Mouse (Mus musculus) liver, adult (tissue): Measurements from ENCODE around the gene Lhb.
"Not testable (repeated sequence)": the region's sequence is repeated elsewhere in the genome, so short reads cannot be mapped to it uniquely, and the experiment has no call there.

Experiments
- GATA4 ChIP-seq: IDR thresholded peaks from 2 replicates; pipeline ENCODE4 v1.6.1; 2014; ENCODE audit warnings: mild to moderate bottlenecking, low read length; ENCODE audit not compliant: insufficient replicate concordance

Lhb gene

DNA sequence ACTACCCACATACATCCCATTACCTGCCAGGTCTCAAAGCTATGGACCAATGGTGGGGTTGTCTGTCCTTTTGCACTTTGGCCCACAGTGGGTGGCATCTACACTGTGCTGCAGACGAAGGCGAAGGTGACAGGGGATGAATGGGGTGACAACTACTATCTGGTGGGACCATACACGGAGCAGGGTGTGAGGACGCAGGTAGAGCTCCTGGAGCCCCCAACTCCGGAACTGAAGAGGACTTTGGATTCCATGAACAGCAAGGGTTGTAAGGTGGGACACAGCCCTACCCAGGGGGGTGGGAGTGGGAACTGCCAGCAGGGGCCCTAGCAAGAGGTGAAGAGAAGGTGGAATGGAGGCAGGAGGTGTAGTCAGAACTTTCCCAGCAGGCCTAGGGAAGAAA is 15.8 kb downstream of the Lhb start:
- no peak for TF ChIP-seq GATA4

DNA sequence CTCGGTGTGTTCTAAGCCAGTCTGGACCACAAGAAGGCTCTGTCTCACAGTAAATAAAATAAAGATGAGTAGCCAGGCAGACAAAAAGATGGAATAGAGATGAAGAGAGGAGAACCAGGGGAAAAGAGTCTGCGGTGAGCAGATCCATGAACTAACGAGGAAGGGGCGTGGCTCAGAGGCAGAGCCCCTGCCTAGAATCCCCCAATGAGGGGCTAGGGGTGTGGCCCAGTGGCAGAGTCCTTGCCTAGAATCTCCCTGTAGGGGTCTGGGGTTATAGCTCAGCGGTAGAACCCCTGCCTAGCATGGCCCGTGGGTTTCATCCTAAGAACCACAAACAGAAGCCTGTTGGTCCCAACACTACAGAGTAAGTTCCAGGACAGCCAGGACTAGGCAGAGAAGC is 16.4 kb downstream of the Lhb start:
- no peak for TF ChIP-seq GATA4

DNA sequence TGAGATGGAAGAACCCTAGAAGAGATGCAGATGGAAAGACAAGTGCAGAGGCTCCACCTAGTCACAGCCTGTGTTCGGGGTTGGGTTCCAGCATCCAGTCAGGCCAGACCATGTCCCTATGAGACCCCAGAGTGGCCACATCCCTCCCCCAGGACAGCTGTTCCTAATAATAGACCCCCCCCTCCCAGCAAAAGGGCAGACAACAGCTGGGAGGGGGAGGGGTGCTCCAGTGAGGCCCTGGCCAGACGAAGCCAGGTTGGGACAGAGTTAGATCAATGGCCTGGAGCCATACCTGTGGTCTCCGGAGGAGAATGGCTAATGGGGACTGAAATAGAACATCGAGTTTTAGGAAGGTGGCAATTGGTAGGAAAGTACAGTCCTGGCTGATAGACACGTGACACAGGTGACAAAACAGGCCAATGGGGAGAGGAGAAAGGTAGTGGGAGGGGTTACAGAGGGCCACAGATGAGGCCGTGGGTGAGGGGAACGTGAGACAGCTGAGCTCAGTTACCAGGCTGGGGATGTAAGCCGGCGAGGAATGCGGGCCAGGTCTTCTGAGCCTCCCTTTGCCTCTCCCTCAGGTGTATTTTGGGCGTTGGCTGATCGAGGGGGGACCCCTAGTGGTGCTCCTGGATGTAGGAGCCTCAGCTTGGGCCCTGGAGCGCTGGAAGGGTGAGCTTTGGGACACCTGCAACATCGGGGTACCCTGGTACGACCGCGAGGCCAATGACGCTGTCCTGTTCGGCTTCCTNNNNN is 17.1 kb downstream of the Lhb start, which contains the start of gene Ruvbl2:
Gene Ruvbl2 (minus strand): TSS at position 576 of the 756 bp plus-strand sequence.
- TF ChIP-seq GATA4: no peak

DNA sequence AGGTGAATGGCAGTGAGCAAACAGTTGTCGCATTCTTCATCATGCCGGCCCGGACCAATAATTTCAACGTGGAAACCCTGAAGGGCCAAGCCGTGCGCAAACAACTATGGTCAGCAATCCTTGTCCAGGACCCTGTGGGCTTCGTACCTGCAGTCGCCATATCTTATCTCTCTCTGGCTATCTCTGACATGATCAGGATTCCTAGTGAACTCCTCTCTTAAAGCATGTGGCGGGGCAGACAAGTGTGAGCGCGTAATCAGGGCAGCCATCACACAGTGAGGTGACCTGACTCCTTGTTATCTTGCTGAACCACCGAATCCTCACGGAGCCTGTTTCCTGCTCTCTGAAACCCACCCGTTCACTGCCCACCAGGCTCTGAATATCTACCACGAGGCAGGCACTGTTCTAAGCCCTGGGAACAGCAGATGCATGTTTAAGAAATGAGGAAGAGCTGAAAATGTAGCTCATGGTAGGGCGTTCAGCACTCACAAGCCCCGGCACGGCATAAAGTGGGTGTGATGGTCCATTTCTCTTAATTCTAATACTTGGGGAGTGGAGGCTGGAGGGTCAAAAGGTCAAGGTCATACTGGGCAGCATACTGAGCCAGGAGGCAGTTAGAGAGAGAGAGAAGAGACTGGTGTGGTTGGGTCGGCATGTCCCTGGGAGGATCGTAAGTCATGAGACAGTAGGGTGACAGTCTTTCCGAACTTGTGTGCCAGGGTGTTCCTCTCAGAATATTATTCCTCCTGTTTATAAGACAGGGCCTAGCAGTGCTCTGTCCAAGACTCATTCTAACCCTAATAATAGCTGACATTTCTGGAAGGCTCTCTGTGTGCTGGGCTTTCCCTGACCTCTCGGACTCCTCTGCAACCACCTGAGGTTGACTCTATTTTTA is 23.2 kb downstream of the Lhb start:
- TF ChIP-seq GATA4: no peak

DNA sequence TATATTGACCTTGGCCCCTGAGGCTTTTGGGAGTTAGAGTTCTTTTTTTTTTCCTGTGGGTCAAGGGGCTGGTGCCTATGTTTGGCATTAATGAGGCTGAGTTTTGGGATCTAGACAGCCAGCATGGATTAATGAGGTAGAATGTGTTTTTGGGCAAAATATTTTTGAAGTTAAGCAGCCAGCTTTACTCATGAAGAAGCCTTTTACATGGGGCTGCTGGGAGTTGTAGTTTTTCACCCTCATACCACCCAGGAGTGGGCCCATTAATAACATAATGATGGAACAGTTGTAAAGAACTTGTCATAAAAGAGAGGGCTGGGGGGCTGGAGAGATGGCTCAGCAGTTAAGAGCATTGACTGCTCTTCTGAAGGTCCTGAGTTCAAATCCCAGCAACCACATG is 26.0 kb downstream of the Lhb start:
- no peak for TF ChIP-seq GATA4

DNA sequence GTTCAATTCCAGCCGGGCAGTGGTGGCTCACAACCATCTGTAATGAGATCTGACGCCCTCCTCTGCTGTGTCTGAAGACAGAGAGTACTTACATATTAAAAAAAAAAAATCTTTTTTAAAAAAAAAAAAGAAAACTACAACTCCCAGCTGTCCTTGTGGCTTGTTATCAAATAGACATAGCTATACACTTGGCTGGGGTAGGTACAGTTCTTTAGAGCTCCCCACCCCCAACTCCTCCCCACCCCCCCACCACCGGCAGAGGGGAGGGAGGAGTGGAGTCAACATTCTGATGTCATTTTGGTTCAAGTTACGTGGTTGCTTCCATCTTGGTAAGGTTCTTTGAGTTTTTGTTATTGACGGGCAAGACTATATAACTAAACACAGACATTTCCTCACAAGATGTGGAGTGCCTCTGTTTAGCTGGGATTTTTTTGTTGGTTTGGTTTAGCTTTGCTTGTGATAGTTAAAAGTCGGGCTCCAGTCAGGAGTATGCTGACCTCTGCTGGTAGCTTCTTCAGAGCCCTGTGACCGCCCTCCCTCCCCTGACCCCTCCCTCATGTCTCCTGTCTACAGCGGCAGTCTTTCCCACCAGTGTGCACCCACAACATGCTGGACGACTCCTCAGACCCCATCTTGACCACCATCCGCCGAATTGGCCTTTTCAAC is 26.8 kb downstream of the Lhb start:
- TF ChIP-seq GATA4: no peak

DNA sequence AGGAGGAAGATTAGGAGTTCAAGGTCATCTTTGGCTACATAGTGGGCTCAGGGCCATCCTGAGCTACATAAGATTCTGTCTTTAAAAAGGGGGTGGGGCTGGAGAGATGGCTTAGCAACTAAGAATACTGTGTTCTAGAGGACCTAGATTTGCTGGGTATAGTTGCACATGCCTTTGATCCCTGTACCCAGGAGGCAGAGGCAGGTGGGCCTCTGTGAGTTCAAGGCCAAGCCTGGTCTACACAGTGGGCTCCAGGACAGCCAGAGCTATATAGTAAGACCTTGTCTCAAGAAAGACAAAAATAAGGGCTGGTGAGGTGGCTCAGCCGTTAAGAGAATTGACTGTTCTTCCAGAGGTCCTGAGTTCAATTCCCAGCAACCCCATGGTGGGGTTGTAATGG is 29.4 kb downstream of the Lhb start:
- no peak for TF ChIP-seq GATA4

DNA sequence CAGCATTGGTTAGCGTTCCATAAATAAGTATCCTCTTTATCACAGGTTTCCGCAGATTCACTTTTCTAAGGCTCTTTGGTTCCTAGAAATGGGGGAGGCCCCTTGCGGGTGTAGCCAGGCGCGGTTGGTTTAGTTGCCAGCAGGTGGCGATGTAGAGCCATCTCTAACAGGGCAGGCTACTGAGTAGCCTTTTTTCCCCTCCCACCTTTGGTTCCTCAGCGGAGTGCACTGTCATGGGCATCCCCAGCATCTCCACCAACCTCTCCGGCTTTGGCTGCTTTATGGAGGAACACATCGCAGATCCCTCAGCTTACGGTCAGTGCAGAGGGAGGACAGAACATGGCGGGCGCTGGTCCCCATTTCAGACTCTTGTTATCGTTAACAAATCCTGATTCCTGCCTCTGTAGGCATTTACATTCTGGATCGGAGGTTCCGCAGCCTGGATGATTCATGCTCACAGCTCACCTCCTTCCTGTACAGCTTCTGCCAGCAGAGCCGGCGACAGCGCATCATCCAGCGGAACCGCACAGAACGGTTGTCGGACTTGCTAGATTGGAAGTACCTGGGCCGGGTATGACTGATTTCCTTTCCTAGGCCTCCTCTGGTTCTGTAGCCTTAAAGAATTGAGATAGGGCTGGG is 30.8 kb downstream of the Lhb start:
- no peak for TF ChIP-seq GATA4

DNA sequence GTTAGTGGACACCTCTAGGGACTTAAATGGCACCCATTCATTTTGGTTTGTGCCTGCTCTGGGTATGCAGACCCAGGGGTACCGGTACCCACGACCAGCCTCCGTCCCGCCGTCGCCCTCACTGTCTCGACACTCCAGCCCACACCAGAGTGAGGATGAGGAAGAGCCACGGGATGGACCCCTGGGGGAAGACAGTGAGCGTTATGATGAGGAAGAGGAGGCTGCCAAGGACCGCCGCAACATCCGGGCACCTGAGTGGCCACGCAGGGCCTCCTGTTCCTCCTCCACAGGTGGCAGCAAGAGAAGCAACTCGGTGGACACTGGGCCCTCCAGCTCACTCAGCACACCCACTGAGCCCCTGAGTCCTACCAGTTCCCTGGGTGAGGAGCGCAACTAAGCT is 34.4 kb downstream of the Lhb start:
- no peak for TF ChIP-seq GATA4

DNA sequence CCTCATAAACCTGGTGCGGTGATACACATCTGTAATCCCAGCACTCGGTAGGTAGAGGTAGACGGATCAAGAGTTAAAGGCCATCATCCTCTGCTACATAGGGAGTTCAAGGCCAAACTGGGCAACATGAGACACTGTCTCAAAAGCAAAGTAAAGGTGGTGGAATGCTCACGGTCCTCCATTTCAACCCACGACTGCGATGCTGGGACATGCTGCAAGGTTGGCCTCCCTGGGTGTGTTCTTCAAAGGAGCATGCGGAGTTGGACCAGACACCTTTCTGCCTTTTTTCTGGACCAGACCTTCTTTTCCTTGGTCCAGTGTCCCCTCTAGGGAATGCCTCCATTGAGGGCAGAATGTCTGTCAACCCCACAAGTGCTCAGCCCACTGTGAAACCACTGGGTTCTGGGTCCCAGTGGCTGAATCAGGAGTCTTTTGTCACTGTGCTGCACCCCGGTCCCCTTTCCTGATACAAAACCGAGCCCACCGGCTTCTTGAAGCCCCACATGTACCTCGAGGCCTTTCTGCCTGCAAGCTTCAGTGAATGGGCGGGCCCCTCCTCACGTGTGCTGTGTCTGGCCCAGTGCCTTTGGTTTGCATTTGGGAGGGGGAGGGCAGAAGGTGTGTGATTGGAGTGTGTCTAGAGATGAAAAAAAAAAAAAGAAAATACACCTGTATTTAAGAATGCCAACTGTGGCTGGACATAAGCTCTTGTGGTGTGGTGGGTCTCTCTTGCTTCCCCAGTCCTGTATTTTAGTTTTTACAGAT is 35.5 kb downstream of the Lhb start:
- no peak for TF ChIP-seq GATA4

DNA sequence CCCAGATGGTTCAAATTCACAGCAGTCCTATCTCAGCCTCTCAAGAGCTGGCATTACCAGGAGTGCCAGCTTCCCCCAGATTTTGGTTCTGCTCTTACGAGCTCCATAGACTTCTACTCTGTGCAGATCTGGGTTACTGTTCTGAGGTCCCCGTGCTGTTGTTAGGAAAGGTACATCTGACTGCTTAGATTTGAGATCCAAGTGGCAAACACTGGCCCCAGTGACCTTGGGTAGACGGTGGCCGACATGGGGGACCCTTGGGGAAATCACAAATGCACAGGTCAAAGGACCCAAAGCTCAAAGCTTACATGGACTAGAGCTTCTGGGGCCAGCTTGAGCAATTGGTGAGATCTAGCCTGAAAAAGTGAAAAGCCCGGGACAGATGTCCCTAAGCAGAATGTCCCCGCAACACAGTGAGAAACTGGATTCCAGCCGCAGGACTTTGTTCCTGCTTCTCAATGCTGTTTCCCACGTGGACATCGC is 36.1 kb downstream of the Lhb start:
- no peak for TF ChIP-seq GATA4

DNA sequence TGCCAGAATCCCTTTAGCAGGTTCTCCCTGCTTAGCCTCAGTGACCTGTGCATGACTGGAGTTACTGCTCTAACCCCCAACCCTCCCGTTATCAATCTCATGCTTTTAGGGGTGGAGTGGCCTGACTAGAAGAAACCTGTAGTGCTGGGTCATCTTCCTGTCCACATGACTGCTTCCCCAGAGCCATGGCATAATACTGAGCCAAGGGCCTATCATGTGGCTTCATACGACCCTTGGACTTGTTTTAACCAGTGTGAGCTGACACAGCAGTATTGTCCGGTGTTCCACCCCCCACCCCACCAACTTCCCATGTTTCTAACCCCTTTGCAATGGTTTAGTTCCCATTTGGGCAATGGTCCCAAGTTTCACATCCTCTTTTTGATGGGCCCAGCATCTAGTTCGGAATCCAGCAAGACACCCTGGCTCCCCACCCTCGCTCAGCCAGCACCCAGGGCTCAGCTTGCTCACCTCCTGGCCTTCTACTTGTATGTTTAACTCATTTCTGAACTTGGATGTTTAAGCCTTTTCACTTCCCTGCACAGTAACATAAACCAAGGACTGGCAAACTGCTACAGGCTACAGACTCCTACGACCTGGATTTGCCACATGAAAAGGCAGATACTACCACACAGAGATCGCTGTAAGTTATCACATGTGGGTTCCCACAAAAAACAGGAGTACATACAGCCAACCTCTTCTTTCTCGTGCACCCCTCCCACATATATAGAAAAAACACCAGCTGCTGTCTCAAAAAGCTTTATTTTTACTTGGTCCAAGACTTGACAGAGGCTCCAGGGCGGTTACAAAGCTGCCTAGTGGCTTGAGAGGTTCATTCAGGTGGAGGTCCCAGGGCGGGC is 36.8 kb downstream of the Lhb start:
- peak; percentile 11; the same call in 1 of the 2 replicates for TF ChIP-seq GATA4

DNA sequence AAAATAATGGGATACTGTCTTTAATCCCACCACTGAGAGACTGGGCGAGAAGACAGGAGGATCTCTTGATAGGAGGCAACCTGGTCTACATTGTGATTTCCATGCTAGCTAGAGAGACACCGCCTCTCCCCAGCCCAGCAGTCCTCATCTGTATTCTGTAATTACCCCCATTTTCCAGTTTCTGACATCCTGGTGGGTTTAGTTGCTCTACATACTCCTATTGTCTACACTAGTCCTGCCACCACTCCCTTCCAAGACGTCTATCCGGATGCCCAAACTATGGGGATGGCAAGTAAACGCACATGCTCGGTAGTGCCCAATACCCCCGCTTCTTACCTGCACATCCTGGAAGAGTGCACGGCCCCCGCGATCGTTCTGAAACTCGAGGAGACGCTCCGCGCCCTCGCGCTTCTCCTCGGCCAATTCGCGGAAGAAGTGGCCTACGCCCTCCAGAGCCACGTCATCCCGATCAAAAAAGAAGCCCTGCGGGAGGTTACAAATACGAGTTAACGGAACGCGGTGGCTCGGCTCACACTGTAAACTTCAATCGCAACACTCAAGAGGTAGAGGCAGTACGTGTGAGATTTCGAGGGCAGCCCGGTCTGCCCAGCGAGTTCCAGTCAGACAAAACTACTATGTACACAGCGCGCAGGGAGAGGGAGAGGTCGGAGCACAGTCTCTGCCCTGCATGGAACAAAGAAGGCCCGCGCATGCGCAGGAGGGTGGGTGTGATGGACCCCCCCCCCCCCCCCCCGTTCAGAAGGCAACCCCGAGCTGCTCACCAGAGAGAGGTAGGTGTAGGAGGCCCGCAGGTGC is 38.3 kb downstream of the Lhb start:
- no peak for TF ChIP-seq GATA4

DNA sequence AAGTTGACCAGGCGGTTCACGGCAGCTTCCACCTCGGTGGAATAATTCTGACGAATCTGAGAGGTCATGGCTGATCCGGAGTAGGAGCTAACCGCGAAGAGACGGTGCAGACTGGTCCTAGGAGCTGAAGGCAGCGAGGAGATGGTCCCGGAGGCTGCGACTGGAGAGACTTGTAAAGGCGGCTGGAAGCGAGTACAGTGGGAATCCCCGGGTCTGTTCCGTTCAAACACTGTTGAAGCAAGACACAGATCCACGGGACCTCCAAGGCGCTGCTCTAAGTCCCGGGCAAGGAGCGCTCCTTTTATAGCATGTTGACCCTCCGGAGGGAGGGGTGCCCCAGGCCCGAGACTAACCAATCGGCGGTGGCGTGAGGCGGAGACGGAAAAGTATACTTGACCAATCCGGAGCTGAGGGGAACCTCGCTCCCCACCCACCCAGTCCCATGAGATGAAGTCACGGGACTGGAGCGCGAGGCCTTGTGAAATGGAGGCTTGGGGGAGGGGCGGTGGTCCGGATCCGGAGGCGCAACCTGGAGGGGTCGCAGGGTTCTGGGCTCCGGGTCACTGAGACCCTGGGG is 39.0 kb downstream of the Lhb start, which contains the start of gene Ftl1:
Gene Ftl1 (minus strand): TSS at position 321 of the 577 bp plus-strand sequence.
- not testable (repeated sequence) for TF ChIP-seq GATA4
